Mouse (Mus musculus): ENCODE measurements around the gene Spry1. TPM values are rescaled to one million over a fixed set of nuclear protein-coding genes. Genes with fewer than 3 reads are reported as not detected.

Gene Spry1
- polyA plus RNA-seq, 1 experiment from 2014 or later: 20.9 TPM

GRCm38 (mm10) chr3:37604976-37605875 lies 34.5 kb upstream of the Spry1 start:
- DNase-seq (ENCODE audit: low spot score) (peak; percentile 53), ATAC-seq (replicated peaks; ENCODE audit: low FRiP score) (peak; percentile 55; the same call in 1 of the 2 replicates)
- Histone ChIP-seq H3K4me3 (ENCODE audit: low read depth, low read length) (no peak overlapping the region), H3K4me2 (ENCODE audit: low read depth, low read length, severe bottlenecking) (no peak overlapping the region), H3K36me3 (ENCODE audit: control insufficient read depth, insufficient read depth, low read length) (no peaks in the 10 kb centered on the region), H3K27me3 (ENCODE audit: control insufficient read depth, insufficient read depth, low read length) (no peaks in the 10 kb centered on the region), H3K9me3 (ENCODE audit: control insufficient read depth, low read length) (no peaks in the 10 kb centered on the region), H3K4me1 (replicated peaks; ENCODE audit: control insufficient read depth, insufficient read depth, low read length) (peaks cover 2% of the 10 kb centered on the region; the same call in 1 of the 2 replicates), H3K27ac (ENCODE audit: low read depth, low read length) (no peak overlapping the region), H3K9ac (ENCODE audit: low read length) (no peak overlapping the region)
- 53% methylated on average over 13 of the region's 13 CpGs for WGBS

GRCm38 (mm10) chr3:37605876-37606238 lies 33.9 kb upstream of the Spry1 start:
- Histone ChIP-seq H3K4me2 (ENCODE audit: low read depth, low read length, severe bottlenecking) (no peak overlapping the region), H3K36me3 (ENCODE audit: control insufficient read depth, insufficient read depth, low read length) (no peaks in the 10 kb centered on the region), H3K9ac (ENCODE audit: low read length) (no peak overlapping the region), H3K27ac (ENCODE audit: low read depth, low read length) (no peak overlapping the region), H3K4me3 (ENCODE audit: low read depth, low read length) (no peak overlapping the region), H3K27me3 (ENCODE audit: control insufficient read depth, insufficient read depth, low read length) (no peaks in the 10 kb centered on the region), H3K4me1 (replicated peaks; ENCODE audit: control insufficient read depth, insufficient read depth, low read length) (peaks cover 2% of the 10 kb centered on the region; the same call in 1 of the 2 replicates), H3K9me3 (ENCODE audit: control insufficient read depth, low read length) (no peaks in the 10 kb centered on the region)
- 94% methylated on average over 10 of the region's 10 CpGs for WGBS
- DNase-seq (ENCODE audit: low spot score) (peak; percentile 34), ATAC-seq (replicated peaks; ENCODE audit: low FRiP score) (no peak)

GRCm38 (mm10) chr3:37608926-37609325 lies 30.8 kb upstream of the Spry1 start:
- H3K4me2 ChIP-seq (ENCODE audit: low read depth, low read length, severe bottlenecking): no peak overlapping the region
- no peak overlapping the region for H3K4me3 ChIP-seq (ENCODE audit: low read depth, low read length)
- H3K27me3 ChIP-seq (ENCODE audit: control insufficient read depth, insufficient read depth, low read length): no peaks in the 10 kb centered on the region; the same call in 1 of the 2 replicates
- peaks cover 2% of the 10 kb centered on the region; the same call in 1 of the 2 replicates for H3K4me1 ChIP-seq (replicated peaks; ENCODE audit: control insufficient read depth, insufficient read depth, low read length)
- WGBS: 90% methylated on average over 4 of the region's 4 CpGs
- no peak overlapping the region for H3K9ac ChIP-seq (ENCODE audit: low read length)
- no peak overlapping the region for H3K27ac ChIP-seq (ENCODE audit: low read depth, low read length)
- no peaks in the 10 kb centered on the region for H3K9me3 ChIP-seq (ENCODE audit: control insufficient read depth, low read length)
- ATAC-seq (replicated peaks; ENCODE audit: low FRiP score) (no peak), DNase-seq (ENCODE audit: low spot score) (peak; percentile 16)
- H3K36me3 ChIP-seq (ENCODE audit: control insufficient read depth, insufficient read depth, low read length): no peaks in the 10 kb centered on the region

GRCm38 (mm10) chr3:37610670-37611069 lies 29.1 kb upstream of the Spry1 start:
- WGBS: 94% methylated on average over 2 of the region's 2 CpGs
- Histone ChIP-seq H3K9ac (ENCODE audit: low read length) (no peak overlapping the region), H3K4me3 (ENCODE audit: low read depth, low read length) (no peak overlapping the region), H3K36me3 (ENCODE audit: control insufficient read depth, insufficient read depth, low read length) (no peaks in the 10 kb centered on the region), H3K9me3 (ENCODE audit: control insufficient read depth, low read length) (no peaks in the 10 kb centered on the region), H3K4me2 (ENCODE audit: low read depth, low read length, severe bottlenecking) (no peak overlapping the region), H3K27me3 (ENCODE audit: control insufficient read depth, insufficient read depth, low read length) (no peaks in the 10 kb centered on the region; the same call in 1 of the 2 replicates), H3K27ac (ENCODE audit: low read depth, low read length) (no peak overlapping the region), H3K4me1 (replicated peaks; ENCODE audit: control insufficient read depth, insufficient read depth, low read length) (no peaks in the 10 kb centered on the region)
- ATAC-seq (replicated peaks; ENCODE audit: low FRiP score): no peak
- peak; percentile 25 for DNase-seq (ENCODE audit: low spot score)

- H3K27ac ChIP-seq (ENCODE audit: low read depth, low read length): no peak overlapping the region
- DNase-seq (ENCODE audit: low spot score): peak; percentile 47
- no peak for ATAC-seq (replicated peaks; ENCODE audit: low FRiP score)
- H3K36me3 ChIP-seq (ENCODE audit: control insufficient read depth, insufficient read depth, low read length): no peaks in the 10 kb centered on the region
- peaks cover 4% of the 10 kb centered on the region; the same call in 1 of the 2 replicates for H3K4me1 ChIP-seq (replicated peaks; ENCODE audit: control insufficient read depth, insufficient read depth, low read length)
- 76% methylated on average over 10 of the region's 10 CpGs for WGBS
- H3K4me3 ChIP-seq (ENCODE audit: low read depth, low read length): no peak overlapping the region
- H3K27me3 ChIP-seq (ENCODE audit: control insufficient read depth, insufficient read depth, low read length): no peaks in the 10 kb centered on the region; the same call in 1 of the 2 replicates
- H3K9me3 ChIP-seq (ENCODE audit: control insufficient read depth, low read length): no peaks in the 10 kb centered on the region
- no peak overlapping the region for H3K9ac ChIP-seq (ENCODE audit: low read length)
- no peak overlapping the region for H3K4me2 ChIP-seq (ENCODE audit: low read depth, low read length, severe bottlenecking)
These were observed 26.0 kb upstream of the Spry1 start for GRCm38 (mm10) chr3:37613722-37614121.

GRCm38 (mm10) chr3:37614878-37615650 lies 24.7 kb upstream of the Spry1 start:
- Histone ChIP-seq H3K9ac (ENCODE audit: low read length) (no peak overlapping the region), H3K9me3 (ENCODE audit: control insufficient read depth, low read length) (no peaks in the 10 kb centered on the region), H3K4me2 (ENCODE audit: low read depth, low read length, severe bottlenecking) (no peak overlapping the region), H3K27me3 (ENCODE audit: control insufficient read depth, insufficient read depth, low read length) (no peaks in the 10 kb centered on the region; the same call in 1 of the 2 replicates), H3K36me3 (ENCODE audit: control insufficient read depth, insufficient read depth, low read length) (no peaks in the 10 kb centered on the region), H3K4me3 (ENCODE audit: low read depth, low read length) (no peak overlapping the region), H3K4me1 (replicated peaks; ENCODE audit: control insufficient read depth, insufficient read depth, low read length) (peaks cover 4% of the 10 kb centered on the region; the same call in 1 of the 2 replicates), H3K27ac (ENCODE audit: low read depth, low read length) (no peak overlapping the region)
- DNase-seq (ENCODE audit: low spot score) (peak; percentile 43), ATAC-seq (replicated peaks; ENCODE audit: low FRiP score) (no peak)
- WGBS: 87% methylated on average over 10 of the region's 10 CpGs

- DNase-seq (ENCODE audit: low spot score): peak; percentile 58
- no peak for ATAC-seq (replicated peaks; ENCODE audit: low FRiP score)
These were observed 22.9 kb upstream of the Spry1 start for GRCm38 (mm10) chr3:37616586-37617547.

More at GRCm38 (mm10) chr3:37616586-37617547, 22.9 kb upstream of the Spry1 start:
- H3K27me3 ChIP-seq (ENCODE audit: control insufficient read depth, insufficient read depth, low read length): no peaks in the 10 kb centered on the region; the same call in 1 of the 2 replicates
- H3K9ac ChIP-seq (ENCODE audit: low read length): no peak overlapping the region
- peak overlapping the region; percentile 28; the same call in 1 of the 2 replicates for H3K4me2 ChIP-seq (ENCODE audit: low read depth, low read length, severe bottlenecking)
- no peak overlapping the region for H3K27ac ChIP-seq (ENCODE audit: low read depth, low read length)
- WGBS: 31% methylated on average over 21 of the region's 21 CpGs
- no peak overlapping the region for H3K4me3 ChIP-seq (ENCODE audit: low read depth, low read length)
- no peaks in the 10 kb centered on the region for H3K36me3 ChIP-seq (ENCODE audit: control insufficient read depth, insufficient read depth, low read length)
- H3K9me3 ChIP-seq (ENCODE audit: control insufficient read depth, low read length): no peaks in the 10 kb centered on the region; the same call in 1 of the 2 replicates
- H3K4me1 ChIP-seq (replicated peaks; ENCODE audit: control insufficient read depth, insufficient read depth, low read length): peaks cover 4% of the 10 kb centered on the region; the same call in 1 of the 2 replicates

Data from forebrain, embryonic 11.5 days (tissue).